Comparison of ENCODE assay signal across 15 mouse cellular contexts in the genomic region with DNA sequence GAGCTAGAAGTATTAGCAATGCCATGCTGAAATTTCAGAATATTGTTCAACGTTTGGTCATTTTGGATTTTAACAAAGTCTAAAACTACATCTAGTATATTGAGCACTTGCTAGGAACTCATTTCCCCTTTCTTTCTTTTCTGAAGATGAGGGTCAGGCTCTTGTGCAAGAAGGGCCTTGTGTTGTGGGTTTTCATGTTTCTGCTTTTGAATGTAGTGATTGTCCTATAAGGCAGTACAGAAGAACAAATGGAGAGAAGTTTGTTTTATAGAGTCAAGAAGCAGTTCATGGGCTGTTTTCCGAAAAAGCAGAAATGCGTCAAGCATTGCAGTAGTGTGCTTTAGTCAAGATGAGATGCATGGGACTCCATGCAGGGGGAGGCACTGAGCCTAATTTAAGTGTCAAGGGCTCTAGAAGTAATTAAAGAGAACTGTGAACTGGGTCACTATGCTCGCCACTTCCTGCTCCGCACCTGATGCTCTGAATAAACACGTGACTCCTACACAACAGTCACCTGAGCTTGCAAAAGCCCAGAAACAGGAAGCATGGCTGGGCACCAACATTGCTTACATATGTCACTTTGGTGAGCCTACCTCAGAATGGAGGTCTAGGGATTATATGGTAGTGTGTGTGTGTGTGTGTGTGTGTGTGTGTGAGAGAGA. TPM values are rescaled to one million over a fixed set of nuclear protein-coding genes. Genes with fewer than 3 reads are reported as not detected.
DNase-seq lines count a peak whose midpoint lies in the region; ATAC-seq and TF ChIP-seq lines count a peak whose summit lies in the region.
"Had no signal": no experiment of that assay in that cellular context is flagged by ENCODE, and none has a peak within 500 bp of the region (broad histone marks: within the 10 kb centered on the region; RNA-seq: fewer than 3 reads in every experiment).

No protein-coding gene starts in this region.

- no peak overlapping the region for H3K4me2 ChIP-seq in liver, postnatal 0 days (ENCODE audit: low read depth, low read length)
- no peak overlapping the region for H3K4me2 ChIP-seq in midbrain, embryonic 16.5 days (ENCODE audit: low read length)
- H3K4me2 ChIP-seq: embryonic facial prominence, embryonic 15.5 days; hindbrain, embryonic 13.5 days had no signal

- no peaks in the 10 kb centered on the region for H3K36me3 ChIP-seq in liver, postnatal 0 days (replicated peaks; ENCODE audit: insufficient read depth, low read length)
- no peaks in the 10 kb centered on the region for H3K36me3 ChIP-seq in midbrain, embryonic 16.5 days (ENCODE audit: control insufficient read depth, insufficient read depth, low read length)
- H3K36me3 ChIP-seq: embryonic facial prominence, embryonic 15.5 days; hindbrain, embryonic 13.5 days had no signal

- no peak for TF ChIP-seq CTCF in liver, postnatal 0 days (IDR thresholded peaks at IDR 0.05; ENCODE audit: low read depth)
- TF ChIP-seq CTCF in bone marrow macrophage, adult 2 months (IDR thresholded peaks at IDR 0.05; ENCODE audit: low read depth, low read length), result no peak

- 55% methylated on average over 6 of the region's 6 CpGs for WGBS in liver, postnatal 0 days (ENCODE audit: insufficient replicate concordance)
- WGBS in midbrain, embryonic 16.5 days, result 86% methylated on average over 6 of the region's 6 CpGs

- H3K27ac ChIP-seq in liver, postnatal 0 days (ENCODE audit: low read depth), result peak overlapping the region; percentile 49; the same call in 1 of the 2 replicates
- peak overlapping the region; percentile 81 for H3K27ac ChIP-seq in bone marrow macrophage, adult 2 months (ENCODE audit: insufficient read depth, low read depth, low read length)
- no peak overlapping the region for H3K27ac ChIP-seq in midbrain, embryonic 16.5 days (ENCODE audit: low read length)
- H3K27ac ChIP-seq: embryonic facial prominence, embryonic 15.5 days; hindbrain, embryonic 13.5 days; layer of hippocampus, adult 2 months had no signal

- no peak for TF ChIP-seq POLR2A in bone marrow macrophage, adult 2 months (IDR thresholded peaks at IDR 0.05; ENCODE audit: borderline replicate concordance, low read depth, low read length)

- no peak overlapping the region for H3K4me3 ChIP-seq in liver, postnatal 0 days (ENCODE audit: low read depth, low read length)
- H3K4me3 ChIP-seq in bone marrow macrophage, adult 2 months (ENCODE audit: insufficient read depth, low read length), result no peak overlapping the region
- H3K4me3 ChIP-seq in midbrain, embryonic 16.5 days (ENCODE audit: low read depth, low read length), result no peak overlapping the region
- H3K4me3 ChIP-seq: embryonic facial prominence, embryonic 15.5 days; hindbrain, embryonic 13.5 days; layer of hippocampus, adult 2 months had no signal

- peak; percentile 21; the same call in 1 of the 2 replicates for ATAC-seq in liver, postnatal 0 days
- no peak for ATAC-seq in midbrain, embryonic 16.5 days
- ATAC-seq: forebrain, embryonic 16.5 days had no signal

- H3K27me3 ChIP-seq in liver, postnatal 0 days (ENCODE audit: insufficient read depth, low read length), result no peaks in the 10 kb centered on the region
- no peaks in the 10 kb centered on the region for H3K27me3 ChIP-seq in midbrain, embryonic 16.5 days (ENCODE audit: control insufficient read depth, insufficient read depth, low read depth, low read length)
- H3K27me3 ChIP-seq: embryonic facial prominence, embryonic 15.5 days; hindbrain, embryonic 13.5 days had no signal

- peak; percentile 22 for DNase-seq in liver, postnatal 0 days
- DNase-seq in liver, result no peak
- peak; percentile 51 for DNase-seq in naive thymus-derived CD4-positive, alpha-beta T cell, adult 2 months (ENCODE audit: low read depth)
- DNase-seq in thymus, postnatal 14 days, result peak; percentile 26
- DNase-seq in kidney, postnatal 10 days, result no peak
- no peak for DNase-seq in ovary, postnatal 10 days (ENCODE audit: low spot score)
- DNase-seq: cerebellum, postnatal 25 days; gastrocnemius, postnatal 25 days; kidney, adult 2 months had no signal

- no peaks in the 10 kb centered on the region; the same call in 1 of the 2 replicates for H3K4me1 ChIP-seq in liver, postnatal 0 days (ENCODE audit: insufficient read depth)
- H3K4me1 ChIP-seq in bone marrow macrophage, adult 2 months (ENCODE audit: control insufficient read depth, insufficient read depth, low read length), result peaks cover 35% of the 10 kb centered on the region
- no peaks in the 10 kb centered on the region for H3K4me1 ChIP-seq in midbrain, embryonic 16.5 days (ENCODE audit: control insufficient read depth, insufficient read depth, low read length)
- H3K4me1 ChIP-seq: embryonic facial prominence, embryonic 15.5 days had no signal

- no peaks in the 10 kb centered on the region for H3K9me3 ChIP-seq in liver, postnatal 0 days (ENCODE audit: low read length)
- no peaks in the 10 kb centered on the region for H3K9me3 ChIP-seq in midbrain, embryonic 16.5 days (replicated peaks; ENCODE audit: control insufficient read depth, low read length, poor library complexity, severe bottlenecking)
- H3K9me3 ChIP-seq: embryonic facial prominence, embryonic 15.5 days had no signal

- H3K9ac ChIP-seq in liver, postnatal 0 days (replicated peaks), result no peak overlapping the region
- no peak overlapping the region for H3K9ac ChIP-seq in midbrain, embryonic 16.5 days (ENCODE audit: low read depth, low read length)
- H3K9ac ChIP-seq: embryonic facial prominence, embryonic 15.5 days; hindbrain, embryonic 13.5 days had no signal

- TF ChIP-seq EP300 in liver, postnatal 0 days (IDR thresholded peaks at IDR 0.05; ENCODE audit: low read depth), result 0 out of 2 replicates have a peak, but pooled peaks have one; percentile 22

RNA-seq across cellular contexts. Expression of a gene that starts 17.6 kb away (rescaled TPM):
- polyA plus RNA-seq in liver, postnatal 0 days (2015; fragmentation: Nextera tagmentation; extraction: Ambion mirVana), result 1.5 and 3.0 TPM in 2 replicates
- polyA plus RNA-seq in bone marrow macrophage, adult 2 months (2012; ENCODE audit: insufficient read depth, insufficient read length, missing spikeins), result 22.2 and 25.1 TPM in 2 replicates
- polyA plus RNA-seq in midbrain, embryonic 16.5 days (2015; fragmentation: Nextera tagmentation; extraction: Ambion mirVana), result 6.8 and 7.2 TPM in 2 replicates

Comparison
In these comparisons a context has a peak if more than half of its experiments do, and no peak if none do; other contexts are left out.
1. DNase-seq: peak in liver, postnatal 0 days (single experiment), naive thymus-derived CD4-positive, alpha-beta T cell, adult 2 months (single experiment) and thymus, postnatal 14 days (single experiment); none in liver (single experiment), kidney, postnatal 10 days (single experiment) and ovary, postnatal 10 days (single experiment).